Mouse (Mus musculus): ENCODE results near the gene Elf4. TPM values are rescaled to one million over a fixed set of nuclear protein-coding genes. Genes with fewer than 3 reads are reported as not detected.

The Elf4 gene
- polyA plus RNA-seq, 2 experiments: 2.6 to 3.8 TPM

DNA sequence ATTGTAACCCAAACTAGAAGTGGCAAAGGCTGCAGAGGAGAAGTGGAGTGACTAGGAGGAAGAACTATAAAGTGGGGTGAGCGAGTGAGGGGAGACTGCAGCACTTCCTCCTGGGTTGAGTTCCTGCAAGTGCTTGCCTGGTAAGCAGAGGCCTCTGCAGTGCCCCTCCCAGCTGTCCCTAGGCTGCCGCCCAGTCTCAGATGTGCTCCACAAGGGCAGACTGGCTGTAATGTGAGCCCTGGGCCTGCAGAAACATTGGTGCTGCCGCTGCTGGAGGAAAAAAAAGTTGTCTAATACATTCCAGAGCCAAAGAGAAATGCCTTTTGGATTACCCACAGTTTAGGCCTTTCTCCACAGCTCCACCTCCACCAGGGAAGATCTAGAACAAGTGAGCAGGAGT lies 57.8 kb downstream of the Elf4 start:
- peaks cover 18% of the 10 kb centered on the region; the same call in 1 of the 2 replicates for H3K36me3 ChIP-seq (replicated peaks; ENCODE audit: control insufficient read depth, insufficient read depth, low read depth)
- no peak for DNase-seq (ENCODE audit: low read depth in 3 of 3, low spot score in 3 of 3)
- no peak for ATAC-seq (ENCODE audit: insufficient read depth)
- 45% methylated on average over 3 of the region's 3 CpGs for WGBS (ENCODE audit: insufficient replicate concordance)
- H3K9me3 ChIP-seq (ENCODE audit: control insufficient read depth, low read length): no peaks in the 10 kb centered on the region
- no peak overlapping the region for H3K4me3 ChIP-seq (ENCODE audit: insufficient read depth in 1 of 2, low read depth in 2 of 2, low read length in 2 of 2)
- H3K27me3 ChIP-seq (ENCODE audit: control insufficient read depth, insufficient read depth, low read length): no peaks in the 10 kb centered on the region
- no peak overlapping the region for H3K27ac ChIP-seq
- H3K4me1 ChIP-seq (replicated peaks; ENCODE audit: control insufficient read depth in 2 of 2, insufficient read depth in 2 of 2, low read length in 1 of 2): no peaks in the 10 kb centered on the region; a peak in 1 of 4 replicates
- no peak overlapping the region for H3K4me2 ChIP-seq (ENCODE audit: low read depth)
- no peak overlapping the region for H3K9ac ChIP-seq (replicated peaks)
- no peak for TF ChIP-seq CTCF (IDR thresholded peaks at IDR 0.05; ENCODE audit: low read depth)
- no peak for TF ChIP-seq EP300 (IDR thresholded peaks at IDR 0.05; ENCODE audit: low read depth)

DNA sequence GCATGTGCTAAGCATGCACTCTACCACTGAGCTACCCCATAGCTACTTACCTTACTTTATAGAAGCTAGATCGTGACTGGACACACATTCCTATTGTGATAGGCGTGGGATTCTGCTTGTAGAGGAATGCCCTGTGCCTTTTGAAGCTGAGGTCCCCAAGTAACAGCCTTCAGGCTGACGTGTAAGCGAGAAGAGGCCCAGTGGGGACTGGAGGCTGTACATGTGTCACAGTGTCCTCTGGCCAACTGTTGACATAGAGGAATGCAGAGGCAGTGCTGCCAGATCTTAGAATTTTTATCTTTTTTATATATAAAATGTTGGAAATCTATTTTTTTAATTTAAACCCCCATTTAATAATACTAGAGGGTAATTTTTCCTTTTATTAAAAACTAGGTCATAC lies 62.9 kb downstream of the Elf4 start:
- no peak for ATAC-seq (ENCODE audit: insufficient read depth)

DNA sequence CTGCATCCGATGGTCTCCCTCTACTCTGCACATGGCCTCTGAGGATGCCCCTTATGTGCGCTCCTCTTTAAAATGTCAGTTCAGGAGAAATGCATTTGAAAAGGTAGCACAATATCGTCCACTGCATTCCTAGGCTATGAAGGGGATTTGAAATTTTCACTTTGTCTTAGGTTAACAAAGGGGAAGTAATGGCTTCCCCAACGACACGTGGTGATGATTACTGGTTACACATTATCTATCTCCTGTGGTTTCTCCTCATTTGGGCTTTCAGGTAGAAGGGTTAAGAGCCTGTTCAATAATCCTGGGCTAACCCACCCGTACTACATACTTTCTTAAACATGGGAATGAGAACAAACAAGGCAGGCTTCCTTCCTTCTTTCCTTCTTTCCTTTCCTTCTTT lies 73.6 kb downstream of the Elf4 start:
- WGBS (ENCODE audit: insufficient replicate concordance): 68% methylated on average over 6 of the region's 6 CpGs
- no peak overlapping the region for H3K27ac ChIP-seq
- H3K9me3 ChIP-seq (ENCODE audit: control insufficient read depth, low read length): no peaks in the 10 kb centered on the region
- H3K4me2 ChIP-seq (ENCODE audit: low read depth): no peak overlapping the region
- no peak for TF ChIP-seq EP300 (IDR thresholded peaks at IDR 0.05; ENCODE audit: low read depth)
- no peak for TF ChIP-seq CTCF (IDR thresholded peaks at IDR 0.05; ENCODE audit: low read depth)
- ATAC-seq (ENCODE audit: insufficient read depth) (no peak), DNase-seq (ENCODE audit: low read depth in 3 of 3, low spot score in 3 of 3) (no peak)
- H3K4me3 ChIP-seq (ENCODE audit: insufficient read depth in 1 of 2, low read depth in 2 of 2, low read length in 2 of 2): no peak overlapping the region
- H3K9ac ChIP-seq (replicated peaks): no peak overlapping the region
- peaks cover 18% of the 10 kb centered on the region for H3K36me3 ChIP-seq (replicated peaks; ENCODE audit: control insufficient read depth, insufficient read depth, low read depth)
- no peaks in the 10 kb centered on the region for H3K27me3 ChIP-seq (ENCODE audit: control insufficient read depth, insufficient read depth, low read length)
- no peaks in the 10 kb centered on the region for H3K4me1 ChIP-seq (replicated peaks; ENCODE audit: control insufficient read depth in 2 of 2, insufficient read depth in 2 of 2, low read length in 1 of 2)

More for the DNA sequence above, 62.9 kb downstream of the Elf4 start:
- H3K4me3 ChIP-seq (ENCODE audit: insufficient read depth in 1 of 2, low read depth in 2 of 2, low read length in 2 of 2): no peak overlapping the region
- no peak overlapping the region for H3K9ac ChIP-seq (replicated peaks)
- H3K36me3 ChIP-seq (replicated peaks; ENCODE audit: control insufficient read depth, insufficient read depth, low read depth): peaks cover 18% of the 10 kb centered on the region; the same call in 1 of the 2 replicates
- no peaks in the 10 kb centered on the region for H3K9me3 ChIP-seq (ENCODE audit: control insufficient read depth, low read length)
- H3K4me2 ChIP-seq (ENCODE audit: low read depth): no peak overlapping the region
- DNase-seq (ENCODE audit: low read depth in 3 of 3, low spot score in 3 of 3): no peak
- H3K4me1 ChIP-seq (replicated peaks; ENCODE audit: control insufficient read depth in 2 of 2, insufficient read depth in 2 of 2, low read length in 1 of 2): no peaks in the 10 kb centered on the region
- no peak for TF ChIP-seq CTCF (IDR thresholded peaks at IDR 0.05; ENCODE audit: low read depth)
- TF ChIP-seq EP300 (IDR thresholded peaks at IDR 0.05; ENCODE audit: low read depth): no peak
- no peaks in the 10 kb centered on the region for H3K27me3 ChIP-seq (ENCODE audit: control insufficient read depth, insufficient read depth, low read length)
- WGBS (ENCODE audit: insufficient replicate concordance): 71% methylated on average over 4 of the region's 4 CpGs
- no peak overlapping the region for H3K27ac ChIP-seq

DNA sequence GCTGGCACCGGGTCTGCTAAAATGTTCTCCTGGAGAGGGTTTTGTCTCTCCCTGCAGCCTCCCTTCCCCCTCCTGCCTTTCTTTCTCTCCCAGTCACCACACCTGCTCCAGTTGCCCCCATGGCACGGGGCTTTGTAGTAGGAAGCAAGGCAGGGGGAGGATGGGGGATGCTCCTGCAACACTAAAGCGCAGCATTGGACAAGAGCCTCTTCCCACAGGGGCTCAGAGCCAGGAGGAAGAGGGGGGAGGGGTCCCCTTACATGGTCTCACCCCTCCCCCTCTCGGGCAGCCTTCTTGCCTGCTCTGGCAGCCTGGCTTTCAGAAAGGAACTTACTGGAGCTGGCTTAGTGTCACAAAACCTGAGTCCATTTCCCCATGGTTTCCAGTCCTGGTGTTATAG lies 77.0 kb downstream of the Elf4 start:
- Histone ChIP-seq H3K4me3 (ENCODE audit: insufficient read depth in 1 of 2, low read depth in 2 of 2, low read length in 2 of 2) (no peak overlapping the region), H3K4me1 (replicated peaks; ENCODE audit: control insufficient read depth in 2 of 2, insufficient read depth in 2 of 2, low read length in 1 of 2) (no peaks in the 10 kb centered on the region), H3K36me3 (replicated peaks; ENCODE audit: control insufficient read depth, insufficient read depth, low read depth) (peaks cover 10% of the 10 kb centered on the region), H3K9me3 (ENCODE audit: control insufficient read depth, low read length) (no peaks in the 10 kb centered on the region), H3K9ac (replicated peaks) (no peak overlapping the region), H3K27me3 (ENCODE audit: control insufficient read depth, insufficient read depth, low read length) (no peaks in the 10 kb centered on the region), H3K27ac (no peak overlapping the region), H3K4me2 (ENCODE audit: low read depth) (no peak overlapping the region)
- 61% methylated on average over 4 of the region's 4 CpGs for WGBS (ENCODE audit: insufficient replicate concordance)
- no peak for ATAC-seq (ENCODE audit: insufficient read depth)
- TF ChIP-seq EP300 (IDR thresholded peaks at IDR 0.05; ENCODE audit: low read depth) (no peak), CTCF (IDR thresholded peaks at IDR 0.05; ENCODE audit: low read depth) (no peak)
- no peak for DNase-seq (ENCODE audit: low read depth in 3 of 3, low spot score in 3 of 3)

DNA sequence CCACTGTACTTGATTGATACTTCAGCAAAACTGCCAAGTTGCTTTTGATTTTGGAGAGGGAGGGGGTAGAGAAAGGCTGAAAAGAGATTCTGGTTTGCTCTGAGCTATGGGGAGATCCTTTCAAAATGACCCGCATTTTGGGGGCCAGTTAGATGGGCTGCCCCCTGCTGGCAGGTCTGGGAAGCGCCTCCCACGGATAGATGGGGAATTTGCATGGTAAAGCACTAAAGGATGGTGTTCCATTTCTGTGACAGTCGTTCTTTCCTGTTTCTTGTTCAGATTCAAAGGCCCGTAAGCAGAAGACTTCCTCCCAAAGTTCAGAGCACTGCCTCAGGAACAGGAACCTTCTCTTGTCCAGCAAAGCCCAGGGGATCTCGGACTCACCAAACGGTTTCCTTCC lies 79.3 kb downstream of the Elf4 start:
- Histone ChIP-seq H3K9me3 (ENCODE audit: control insufficient read depth, low read length) (no peaks in the 10 kb centered on the region), H3K36me3 (replicated peaks; ENCODE audit: control insufficient read depth, insufficient read depth, low read depth) (peaks cover 6% of the 10 kb centered on the region), H3K4me3 (ENCODE audit: insufficient read depth in 1 of 2, low read depth in 2 of 2, low read length in 2 of 2) (no peak overlapping the region), H3K27ac (no peak overlapping the region), H3K4me2 (ENCODE audit: low read depth) (no peak overlapping the region), H3K9ac (replicated peaks) (no peak overlapping the region), H3K4me1 (replicated peaks; ENCODE audit: control insufficient read depth in 2 of 2, insufficient read depth in 2 of 2, low read length in 1 of 2) (no peaks in the 10 kb centered on the region), H3K27me3 (ENCODE audit: control insufficient read depth, insufficient read depth, low read length) (no peaks in the 10 kb centered on the region)
- 38% methylated on average over 7 of the region's 7 CpGs for WGBS (ENCODE audit: insufficient replicate concordance)
- ATAC-seq (ENCODE audit: insufficient read depth) (no peak), DNase-seq (ENCODE audit: low read depth in 3 of 3, low spot score in 3 of 3) (no peak)
- TF ChIP-seq EP300 (IDR thresholded peaks at IDR 0.05; ENCODE audit: low read depth): no peak
- TF ChIP-seq CTCF (IDR thresholded peaks at IDR 0.05; ENCODE audit: low read depth): peak; percentile 83
